Mouse (Mus musculus): ENCODE data around the gene Zp3.

Gene Zp3

GRCm38 (mm10) chr5:135979904-135980303, at the start of gene Zp3:
Gene Zp3, plus strand, starts transcription at chr5:135980099.
- no peak for DNase-seq (ENCODE audit: inconsistent ontology term)

DNA sequence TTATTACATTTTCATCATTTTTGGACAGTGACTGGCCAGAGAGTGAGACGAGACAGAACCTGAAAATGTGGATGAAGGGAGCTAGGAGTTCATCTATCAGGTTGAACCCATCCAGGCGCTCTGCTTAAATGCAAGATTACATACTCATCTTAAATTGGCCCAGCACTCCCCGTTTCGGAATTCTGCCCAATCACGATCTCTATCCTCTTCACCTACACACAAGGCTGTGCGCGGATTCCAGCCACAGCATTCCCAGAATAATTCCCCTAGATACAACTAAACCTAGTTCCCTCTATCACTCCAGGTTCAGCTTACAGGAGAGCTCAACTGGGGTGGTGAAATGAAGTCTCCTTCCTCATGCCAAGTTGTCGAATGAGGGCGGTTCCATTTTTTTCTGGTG, 48.4 kb upstream of the Zp3 start:
- DNase-seq (ENCODE audit: inconsistent ontology term) = no peak

GRCm38 (mm10) chr5:135932359-135932758, 47.5 kb upstream of the Zp3 start:
- no peak for DNase-seq (ENCODE audit: inconsistent ontology term)

GRCm38 (mm10) chr5:135933222-135933899, 46.5 kb upstream of the Zp3 start:
- DNase-seq (ENCODE audit: inconsistent ontology term) = no peak

- peak; percentile 66 for DNase-seq (ENCODE audit: inconsistent ontology term)
Measured at GRCm38 (mm10) chr5:135933900-135934441, 45.9 kb upstream of the Zp3 start.

GRCm38 (mm10) chr5:135934481-135935175, 45.3 kb upstream of the Zp3 start, which contains the start of gene Ywhag:
Gene Ywhag, minus strand, starts transcription at chr5:135934616.
- peak; percentile 98 for DNase-seq (ENCODE audit: inconsistent ontology term)

DNA sequence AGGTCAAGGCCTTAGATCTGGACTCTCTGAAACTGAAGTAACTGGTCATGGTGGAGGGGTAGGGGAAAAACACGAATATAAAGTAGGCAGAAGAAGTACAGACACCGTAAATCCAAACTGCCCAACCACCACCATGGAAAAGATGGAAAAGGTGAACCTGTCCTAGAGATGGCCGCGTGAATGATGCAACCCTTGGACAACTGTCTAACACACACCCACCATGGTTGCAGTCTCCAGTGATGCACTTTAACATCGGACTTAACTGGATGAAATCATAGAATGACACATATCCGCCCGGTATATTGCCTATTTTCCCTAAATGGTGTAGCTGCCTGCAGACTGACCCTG, 44.7 kb upstream of the Zp3 start:
- no peak for DNase-seq (ENCODE audit: inconsistent ontology term)

DNA sequence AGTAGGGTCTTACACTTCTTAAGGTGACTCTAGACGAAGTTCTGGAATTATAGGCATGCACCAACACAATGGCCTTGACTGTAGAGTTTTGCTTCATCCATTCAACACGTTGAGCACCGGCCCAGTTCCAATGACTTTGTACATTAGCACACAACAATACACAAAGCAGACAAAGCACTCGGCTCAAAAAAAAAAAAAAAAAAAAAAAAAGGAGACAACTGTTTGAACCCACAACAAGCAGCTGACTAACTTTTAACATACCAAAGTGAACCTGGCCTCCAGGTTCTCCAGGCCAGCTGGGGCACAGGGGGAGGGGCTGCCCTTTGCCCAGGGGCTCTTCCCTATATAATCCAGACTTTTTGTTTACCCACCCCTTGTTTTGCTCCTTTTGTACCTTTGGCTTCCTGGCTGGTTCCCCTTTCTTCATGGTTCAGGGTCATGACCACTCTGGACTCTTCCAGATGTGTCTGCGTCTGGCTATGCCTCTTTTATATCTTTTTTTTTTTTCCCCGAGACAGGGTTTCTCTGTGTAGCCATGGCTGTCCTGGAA, 44.2 kb upstream of the Zp3 start:
- DNase-seq (ENCODE audit: inconsistent ontology term) = no peak

DNA sequence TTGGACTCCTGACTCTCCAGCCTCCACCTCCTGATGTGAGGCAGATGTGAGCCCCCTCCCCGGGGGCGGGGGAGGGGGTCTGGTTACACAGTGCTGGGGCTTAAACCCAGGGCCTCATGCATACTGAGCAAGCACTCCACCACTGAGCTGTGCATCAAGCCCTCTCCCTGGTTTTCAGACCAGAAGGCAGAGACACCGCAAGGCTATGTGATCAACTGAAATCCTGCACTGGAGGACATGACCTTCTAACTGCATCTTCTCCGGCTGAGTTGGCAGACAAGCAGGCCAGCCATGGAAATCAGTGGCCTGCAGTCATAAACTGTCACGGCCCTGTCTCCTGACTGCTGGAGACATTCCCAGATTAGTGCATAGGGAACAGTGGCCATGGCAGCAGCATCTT, 39.3 kb upstream of the Zp3 start:
- DNase-seq (ENCODE audit: inconsistent ontology term) = no peak

DNA sequence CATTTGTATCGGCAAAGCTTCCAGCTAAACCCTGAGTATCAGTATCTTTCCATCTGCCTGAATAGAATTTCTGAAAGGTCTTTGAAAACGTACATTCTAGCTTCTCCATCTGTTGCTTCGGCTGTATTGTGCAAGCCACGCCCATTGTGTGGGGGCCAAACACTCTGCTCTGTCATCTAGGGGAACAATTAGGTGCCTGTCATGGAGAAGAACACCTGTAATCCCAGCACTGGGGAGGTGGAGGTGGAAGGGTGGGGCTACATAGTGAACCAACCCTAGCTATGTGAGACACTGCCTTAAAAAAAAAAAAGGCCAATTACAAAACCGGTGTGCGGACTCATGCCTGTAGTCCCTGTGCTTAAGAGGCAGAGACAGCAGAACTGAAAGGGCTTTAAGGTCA, 37.2 kb upstream of the Zp3 start:
- no peak for DNase-seq (ENCODE audit: inconsistent ontology term)

DNA sequence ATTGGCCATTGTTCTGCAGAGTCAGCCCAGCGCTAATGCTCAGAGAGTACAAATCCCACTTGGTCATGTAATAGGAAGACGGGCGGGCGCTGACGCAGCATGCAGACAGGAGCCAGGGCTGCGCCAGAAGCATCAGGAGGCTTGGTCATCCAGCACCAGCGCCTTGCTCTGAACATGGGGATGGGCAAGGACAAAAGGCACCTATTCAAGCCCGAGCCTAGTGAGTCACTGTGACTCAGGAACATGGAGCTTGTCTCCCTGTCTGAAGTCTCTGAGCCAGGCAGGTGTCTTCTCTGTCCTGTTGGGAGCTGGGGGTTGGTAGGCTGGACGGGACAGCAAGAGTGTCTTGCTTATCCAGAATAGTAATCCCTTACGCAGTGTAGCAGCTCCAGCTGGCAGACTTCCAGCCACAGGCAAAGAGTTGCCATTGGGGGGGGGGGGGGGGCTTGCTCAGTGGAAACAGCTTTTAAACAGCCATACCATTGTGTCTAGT, 33.9 kb upstream of the Zp3 start:
- peak; percentile 92 for DNase-seq (ENCODE audit: inconsistent ontology term)

GRCm38 (mm10) chr5:135946621-135947020, 33.3 kb upstream of the Zp3 start:
- no peak for DNase-seq (ENCODE audit: inconsistent ontology term)

DNA sequence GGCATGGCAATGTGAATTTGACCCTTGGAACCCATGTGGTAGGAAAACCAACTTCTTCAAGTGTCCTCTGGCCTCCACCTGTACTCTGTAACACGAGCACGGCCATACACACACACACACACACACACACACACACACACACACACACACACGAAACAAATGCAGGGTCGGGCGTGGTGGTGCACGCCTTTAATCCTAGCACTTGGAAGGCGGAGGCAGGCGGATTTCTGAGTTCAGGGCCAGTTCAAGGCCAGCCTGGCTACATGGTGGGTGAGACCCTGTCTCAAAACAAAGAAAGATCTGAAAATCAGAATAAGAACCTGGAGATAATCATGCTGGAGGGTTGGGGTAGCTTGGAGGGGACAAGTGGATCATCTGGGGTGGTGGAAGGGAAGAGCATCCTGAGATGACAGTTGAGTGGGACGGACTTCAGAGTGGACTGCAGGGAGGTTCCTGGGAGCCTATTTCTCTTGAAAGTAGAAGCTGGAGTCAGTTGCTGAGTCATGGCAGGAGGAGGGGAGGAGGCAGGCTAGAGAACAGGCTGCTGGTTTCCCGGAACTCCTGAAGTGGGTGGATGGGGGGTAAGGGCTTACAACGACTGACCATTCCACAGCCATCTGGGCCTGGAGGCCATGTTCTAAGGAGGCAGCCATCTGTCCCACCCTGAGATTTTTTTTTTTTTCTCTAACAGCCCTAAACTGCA, 29.0 kb upstream of the Zp3 start:
- DNase-seq (ENCODE audit: inconsistent ontology term) = no peak

DNA sequence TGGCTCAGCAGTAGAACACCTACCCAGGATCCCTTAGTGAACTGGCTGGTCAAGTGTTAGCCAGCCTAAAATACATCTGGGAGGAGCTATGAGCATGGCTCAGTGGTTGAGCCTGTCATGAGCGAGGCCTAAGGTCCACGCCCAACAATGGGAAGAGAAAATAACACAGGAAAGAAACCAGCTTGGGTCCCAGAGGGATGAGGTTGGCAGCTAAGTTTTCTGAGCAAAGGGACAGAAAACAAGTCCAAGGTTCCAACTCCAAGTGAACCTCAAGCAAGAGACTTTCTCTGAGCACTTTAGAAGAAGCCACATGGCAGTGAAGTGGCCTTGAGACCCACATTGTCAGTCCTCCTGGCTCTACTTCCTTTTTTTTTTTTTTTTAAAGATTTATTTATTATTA, 28.2 kb upstream of the Zp3 start:
- no peak for DNase-seq (ENCODE audit: inconsistent ontology term)

DNA sequence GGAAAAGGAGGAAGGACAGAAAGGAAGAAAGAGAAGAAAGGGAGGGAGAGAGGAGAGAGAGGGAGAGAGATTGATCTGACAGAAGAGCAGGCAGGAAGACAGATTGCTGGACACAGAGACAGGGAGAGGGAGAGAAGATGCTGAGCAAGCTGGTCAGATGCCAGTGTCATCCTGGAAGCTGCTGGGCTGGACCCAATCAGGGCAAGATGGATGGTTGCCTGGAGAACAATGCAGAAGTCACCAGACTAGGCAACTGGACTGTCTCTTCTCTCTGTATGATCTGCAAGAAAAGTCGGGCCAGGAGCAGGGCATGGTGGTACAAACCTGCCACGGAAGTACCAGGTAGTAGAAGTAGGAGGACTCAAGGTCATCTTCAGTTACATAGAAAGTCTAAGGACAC, 27.1 kb upstream of the Zp3 start:
- no peak for DNase-seq (ENCODE audit: inconsistent ontology term)

DNA sequence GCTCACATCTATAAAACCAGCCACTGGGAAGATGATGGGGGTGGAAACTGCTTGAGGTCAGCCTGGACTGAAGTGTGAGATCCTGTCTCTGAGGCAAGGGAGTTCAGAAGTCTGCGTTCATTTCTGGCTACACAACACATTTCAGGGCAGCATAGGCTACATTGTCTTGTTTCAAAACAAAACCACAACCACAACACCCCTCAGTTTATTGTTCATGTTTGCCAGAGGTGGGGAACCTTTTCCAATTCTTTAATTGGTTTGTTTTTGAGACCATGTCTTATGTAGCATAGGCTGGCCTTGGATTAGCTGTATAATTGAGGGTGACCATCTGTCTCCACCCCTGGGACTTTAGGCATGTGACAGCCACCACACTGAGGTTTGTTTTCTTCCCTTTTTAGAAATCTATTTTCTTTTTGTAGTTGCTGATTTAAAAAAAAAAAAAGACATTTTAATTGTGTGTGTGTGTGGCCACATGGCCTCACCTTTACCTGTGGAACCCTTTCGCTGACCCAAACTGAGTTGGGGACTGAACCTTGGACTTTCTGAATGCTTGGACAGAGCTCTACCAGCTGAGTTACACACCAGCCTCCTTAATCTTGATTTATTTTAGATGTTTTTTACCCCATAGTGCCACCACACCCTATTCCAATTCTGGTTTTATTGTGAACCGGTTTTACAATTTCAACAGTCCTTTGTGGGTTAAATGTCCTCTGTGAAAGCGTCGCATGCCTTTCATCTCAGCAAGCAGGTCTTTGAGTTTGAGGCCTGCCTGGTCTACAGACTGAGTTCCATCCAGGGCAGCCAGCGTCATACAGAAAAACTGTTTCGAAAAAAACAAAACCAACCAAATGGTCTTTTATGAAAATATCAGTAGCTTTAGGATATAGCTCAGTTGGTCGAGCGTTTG, 23.3 kb upstream of the Zp3 start:
- DNase-seq (ENCODE audit: inconsistent ontology term) = no peak

- DNase-seq (ENCODE audit: inconsistent ontology term) = peak; percentile 99
Measured at GRCm38 (mm10) chr5:135957207-135957974, 22.5 kb upstream of the Zp3 start.

DNA sequence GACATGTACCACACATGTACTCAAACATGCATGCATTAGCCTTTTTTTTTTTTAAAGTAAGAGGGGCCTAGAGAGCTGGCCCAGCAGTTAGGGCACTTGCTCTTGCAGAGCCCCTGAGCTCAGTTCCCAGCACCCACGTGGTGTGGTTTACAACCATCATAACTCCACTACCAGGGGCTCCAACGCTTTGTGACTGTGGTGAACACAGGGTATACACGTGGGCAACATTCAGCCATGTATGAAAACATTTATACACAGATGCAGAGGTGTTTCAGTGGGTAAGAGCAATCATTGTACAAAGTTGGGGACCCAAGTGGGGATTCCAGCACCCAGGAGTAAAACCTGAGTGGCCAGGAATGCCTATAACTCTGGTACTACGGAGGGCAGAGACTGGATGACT, 21.5 kb upstream of the Zp3 start:
- DNase-seq (ENCODE audit: inconsistent ontology term) = no peak

DNA sequence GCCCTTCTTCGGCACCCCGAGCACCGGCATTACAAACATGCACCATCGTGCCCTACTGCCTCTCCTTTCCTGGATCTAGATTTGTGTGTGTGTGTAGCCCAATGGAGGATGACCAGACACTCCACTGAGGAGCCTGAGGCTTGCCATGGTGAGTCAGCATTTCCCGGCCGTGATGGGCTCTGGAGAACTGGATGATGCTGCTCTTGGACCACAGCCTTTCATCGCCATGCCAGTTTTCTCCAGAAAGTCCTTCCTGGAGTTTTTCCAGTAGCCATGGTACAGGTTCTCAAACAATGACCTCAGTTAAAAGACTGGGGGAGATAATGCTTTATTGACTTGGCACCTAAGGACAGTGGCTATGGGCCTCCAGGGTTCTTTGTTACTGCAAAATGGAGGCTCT, 20.0 kb upstream of the Zp3 start:
- DNase-seq (ENCODE audit: inconsistent ontology term) = peak; percentile 46

- no peak for DNase-seq (ENCODE audit: inconsistent ontology term)
Measured at GRCm38 (mm10) chr5:135960909-135961635, 18.8 kb upstream of the Zp3 start.
